Mouse (Mus musculus): Measurements from ENCODE around the gene Igfbp4. TPM values are rescaled to one million over a fixed set of nuclear protein-coding genes. Genes with fewer than 3 reads are reported as not detected.

Gene Igfbp4
- total RNA-seq, 1 experiment, result 38.8 TPM

GRCm38 (mm10) chr11:98999243-98999642 lies 41.8 kb upstream of the Igfbp4 start:
- Histone ChIP-seq H3K36me3 (ENCODE audit: control insufficient read depth, insufficient read depth, low read length, poor library complexity, severe bottlenecking) (peaks cover 80% of the 10 kb centered on the region), H3K9me3 (ENCODE audit: control insufficient read depth, insufficient read depth, low read depth, low read length) (no peaks in the 10 kb centered on the region), H3K27ac (ENCODE audit: insufficient read depth, low read depth, low read length, poor library complexity, severe bottlenecking) (no peak overlapping the region), H3K4me1 (ENCODE audit: control insufficient read depth in 2 of 2, insufficient read depth in 2 of 2, low read length in 2 of 2, poor library complexity in 1 of 2) (no peaks in the 10 kb centered on the region; a peak in 1 of 4 replicates), H3K9ac (ENCODE audit: insufficient read depth, low read depth, low read length, poor library complexity, severe bottlenecking) (no peak overlapping the region), H3K4me3 (ENCODE audit: insufficient read depth in 1 of 2, low read depth in 1 of 2, low read length in 2 of 2, poor library complexity in 1 of 2, severe bottlenecking in 1 of 2) (no peak overlapping the region)
- in situ Hi-C loops (cut with MboI; ENCODE audit: low sequenced_read_pairs in 2 of 2, unreplicated experiment in 2 of 2), result no loop called here
- TF ChIP-seq ZC3H11A (IDR thresholded peaks at IDR 0.05; ENCODE audit: borderline replicate concordance, low read depth, low read length) (no peak), HCFC1 (IDR thresholded peaks at IDR 0.05; ENCODE audit: borderline replicate concordance, insufficient read depth, low read length) (no peak), CHD2 (IDR thresholded peaks at IDR 0.05; ENCODE audit: low read depth, low read length) (no peak), MAFK (IDR thresholded peaks at IDR 0.05; ENCODE audit: insufficient read depth, low read depth, low read length) (no peak), ZNF384 (IDR thresholded peaks at IDR 0.05; ENCODE audit: low read depth, low read length) (no peak)
- no peak for DNase-seq (ENCODE audit: low read depth, low spot score)

GRCm38 (mm10) chr11:99006788-99007187 lies 34.3 kb upstream of the Igfbp4 start:
- no peaks in the 10 kb centered on the region for H3K4me1 ChIP-seq (ENCODE audit: control insufficient read depth in 2 of 2, insufficient read depth in 2 of 2, low read length in 2 of 2, poor library complexity in 1 of 2)
- DNase-seq (ENCODE audit: low read depth, low spot score), result no peak
- no peak overlapping the region for H3K4me3 ChIP-seq (ENCODE audit: insufficient read depth in 1 of 2, low read depth in 1 of 2, low read length in 2 of 2, poor library complexity in 1 of 2, severe bottlenecking in 1 of 2)
- H3K27ac ChIP-seq (ENCODE audit: insufficient read depth, low read depth, low read length, poor library complexity, severe bottlenecking), result no peak overlapping the region
- no peaks in the 10 kb centered on the region for H3K9me3 ChIP-seq (ENCODE audit: control insufficient read depth, insufficient read depth, low read depth, low read length)
- H3K9ac ChIP-seq (ENCODE audit: insufficient read depth, low read depth, low read length, poor library complexity, severe bottlenecking), result no peak overlapping the region
- peaks cover 67% of the 10 kb centered on the region for H3K36me3 ChIP-seq (ENCODE audit: control insufficient read depth, insufficient read depth, low read length, poor library complexity, severe bottlenecking)
- TF ChIP-seq ZNF384 (IDR thresholded peaks at IDR 0.05; ENCODE audit: low read depth, low read length) (no peak), ZC3H11A (IDR thresholded peaks at IDR 0.05; ENCODE audit: borderline replicate concordance, low read depth, low read length) (no peak), HCFC1 (IDR thresholded peaks at IDR 0.05; ENCODE audit: borderline replicate concordance, insufficient read depth, low read length) (no peak), MAFK (IDR thresholded peaks at IDR 0.05; ENCODE audit: insufficient read depth, low read depth, low read length) (no peak), CHD2 (IDR thresholded peaks at IDR 0.05; ENCODE audit: low read depth, low read length) (no peak)
- in situ Hi-C loops (cut with MboI; ENCODE audit: low sequenced_read_pairs in 2 of 2, unreplicated experiment in 2 of 2), result loop anchor here (10.0 to 25.0 kb wide), 4 partner anchors 92 to 1844 kb away; partner anchors contain the start of gene Tbkbp1 (in 1 of the 2)

- in situ Hi-C loops (cut with MboI; ENCODE audit: low sequenced_read_pairs in 2 of 2, unreplicated experiment in 2 of 2), result loop anchor here (5.0 to 25.0 kb wide), 3 partner anchors 773 to 1848 kb away; partner anchors contain the start of gene Tbkbp1 (in 1 of the 2)
Measured at GRCm38 (mm10) chr11:99010124-99010523, 30.9 kb upstream of the Igfbp4 start.

GRCm38 (mm10) chr11:99010706-99011105 lies 30.3 kb upstream of the Igfbp4 start:
- H3K4me3 ChIP-seq (ENCODE audit: insufficient read depth in 1 of 2, low read depth in 1 of 2, low read length in 2 of 2, poor library complexity in 1 of 2, severe bottlenecking in 1 of 2), result no peak overlapping the region
- TF ChIP-seq CHD2 (IDR thresholded peaks at IDR 0.05; ENCODE audit: low read depth, low read length) (no peak), ZC3H11A (IDR thresholded peaks at IDR 0.05; ENCODE audit: borderline replicate concordance, low read depth, low read length) (no peak), HCFC1 (IDR thresholded peaks at IDR 0.05; ENCODE audit: borderline replicate concordance, insufficient read depth, low read length) (no peak), MAFK (IDR thresholded peaks at IDR 0.05; ENCODE audit: insufficient read depth, low read depth, low read length) (no peak), ZNF384 (IDR thresholded peaks at IDR 0.05; ENCODE audit: low read depth, low read length) (no peak)

More at GRCm38 (mm10) chr11:99010124-99010523, 30.9 kb upstream of the Igfbp4 start:
- H3K9me3 ChIP-seq (ENCODE audit: control insufficient read depth, insufficient read depth, low read depth, low read length), result no peaks in the 10 kb centered on the region
- TF ChIP-seq MAFK (IDR thresholded peaks at IDR 0.05; ENCODE audit: insufficient read depth, low read depth, low read length) (no peak), CHD2 (IDR thresholded peaks at IDR 0.05; ENCODE audit: low read depth, low read length) (no peak), ZC3H11A (IDR thresholded peaks at IDR 0.05; ENCODE audit: borderline replicate concordance, low read depth, low read length) (no peak), ZNF384 (IDR thresholded peaks at IDR 0.05; ENCODE audit: low read depth, low read length) (no peak), HCFC1 (IDR thresholded peaks at IDR 0.05; ENCODE audit: borderline replicate concordance, insufficient read depth, low read length) (no peak)
- no peak overlapping the region for H3K27ac ChIP-seq (ENCODE audit: insufficient read depth, low read depth, low read length, poor library complexity, severe bottlenecking)
- no peaks in the 10 kb centered on the region for H3K4me1 ChIP-seq (ENCODE audit: control insufficient read depth in 2 of 2, insufficient read depth in 2 of 2, low read length in 2 of 2, poor library complexity in 1 of 2)
- no peak overlapping the region for H3K4me3 ChIP-seq (ENCODE audit: insufficient read depth in 1 of 2, low read depth in 1 of 2, low read length in 2 of 2, poor library complexity in 1 of 2, severe bottlenecking in 1 of 2)
- DNase-seq (ENCODE audit: low read depth, low spot score), result no peak
- H3K36me3 ChIP-seq (ENCODE audit: control insufficient read depth, insufficient read depth, low read length, poor library complexity, severe bottlenecking), result peaks cover 71% of the 10 kb centered on the region
- no peak overlapping the region for H3K9ac ChIP-seq (ENCODE audit: insufficient read depth, low read depth, low read length, poor library complexity, severe bottlenecking)

More at GRCm38 (mm10) chr11:99010706-99011105, 30.3 kb upstream of the Igfbp4 start:
- Histone ChIP-seq H3K9me3 (ENCODE audit: control insufficient read depth, insufficient read depth, low read depth, low read length) (no peaks in the 10 kb centered on the region), H3K4me1 (ENCODE audit: control insufficient read depth in 2 of 2, insufficient read depth in 2 of 2, low read length in 2 of 2, poor library complexity in 1 of 2) (no peaks in the 10 kb centered on the region), H3K36me3 (ENCODE audit: control insufficient read depth, insufficient read depth, low read length, poor library complexity, severe bottlenecking) (peaks cover 74% of the 10 kb centered on the region), H3K9ac (ENCODE audit: insufficient read depth, low read depth, low read length, poor library complexity, severe bottlenecking) (no peak overlapping the region), H3K27ac (ENCODE audit: insufficient read depth, low read depth, low read length, poor library complexity, severe bottlenecking) (no peak overlapping the region)
- no peak for DNase-seq (ENCODE audit: low read depth, low spot score)
- in situ Hi-C loops (cut with MboI; ENCODE audit: low sequenced_read_pairs in 2 of 2, unreplicated experiment in 2 of 2), result loop anchor here (5.0 to 25.0 kb wide), 3 partner anchors 773 to 1848 kb away; partner anchors contain the start of gene Tbkbp1 (in 1 of the 2)
